ENCODE assay signal across 8 mouse cellular contexts in the genomic region with DNA sequence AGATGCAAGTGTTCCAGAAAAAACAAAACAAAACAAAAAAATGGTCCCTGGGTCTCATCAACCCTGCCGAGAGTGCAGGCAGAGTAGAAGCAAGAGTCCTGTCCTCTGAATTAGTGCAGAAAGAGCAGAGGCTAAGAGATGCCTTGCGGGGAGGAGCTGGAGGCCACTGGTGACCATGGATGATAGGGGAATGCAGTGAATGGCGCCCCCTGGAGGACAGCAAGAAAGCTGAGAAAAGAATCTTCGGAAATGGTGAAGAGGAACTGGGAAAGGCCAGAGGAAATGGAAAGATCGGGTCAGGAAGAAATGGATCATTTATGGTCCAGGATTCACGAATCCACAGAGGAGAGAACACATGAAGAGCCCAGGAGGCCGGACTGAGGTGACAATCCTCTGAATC.
DNase-seq lines count a peak whose midpoint lies in the region; ATAC-seq and TF ChIP-seq lines count a peak whose summit lies in the region.

No protein-coding gene starts in this region.

- no peaks in the 10 kb centered on the region; the same call in 1 of the 2 replicates for H3K27me3 ChIP-seq in E14TG2a.4 (ENCODE audit: insufficient read depth, low read length)
- no peaks in the 10 kb centered on the region; the same call in 1 of the 2 replicates for H3K27me3 ChIP-seq in heart, embryonic 13.5 days (replicated peaks)
- no peaks in the 10 kb centered on the region for H3K27me3 ChIP-seq in liver, embryonic 15.5 days

- H3K27ac ChIP-seq in heart, embryonic 13.5 days (replicated peaks): no peak overlapping the region
- H3K27ac ChIP-seq in liver, embryonic 15.5 days (replicated peaks): no peak overlapping the region

- H3K4me3 ChIP-seq in E14TG2a.4 (replicated peaks; ENCODE audit: low read length): peak overlapping the region; percentile 6; the same call in 1 of the 2 replicates
- peak overlapping the region; percentile 18; the same call in 1 of the 2 replicates for H3K4me3 ChIP-seq in heart, embryonic 13.5 days
- H3K4me3 ChIP-seq in liver, embryonic 15.5 days (replicated peaks): no peak overlapping the region

- no peaks in the 10 kb centered on the region for H3K36me3 ChIP-seq in E14TG2a.4 (ENCODE audit: insufficient read depth, low read length)
- H3K36me3 ChIP-seq in heart, embryonic 13.5 days: no peaks in the 10 kb centered on the region
- H3K36me3 ChIP-seq in liver, embryonic 15.5 days (replicated peaks): no peaks in the 10 kb centered on the region

- no peak for ATAC-seq in heart, embryonic 13.5 days (ENCODE audit: extremely low read depth, insufficient number of reproducible peaks, low FRiP score, low TSS enrichment)
- ATAC-seq in liver, embryonic 15.5 days (ENCODE audit: insufficient read depth): no peak

- H3K4me2 ChIP-seq in heart, embryonic 13.5 days: peak overlapping the region; percentile 46
- peak overlapping the region; percentile 32; the same call in 1 of the 2 replicates for H3K4me2 ChIP-seq in liver, embryonic 15.5 days

- peak overlapping the region; percentile 28; the same call in 1 of the 2 replicates for H3K9ac ChIP-seq in heart, embryonic 13.5 days
- no peak overlapping the region for H3K9ac ChIP-seq in liver, embryonic 15.5 days

- 38% methylated on average over 7 of the region's 7 CpGs for WGBS in heart, embryonic 13.5 days
- WGBS in liver, embryonic 15.5 days (ENCODE audit: insufficient replicate concordance): 14% methylated on average over 7 of the region's 7 CpGs

- TF ChIP-seq CTCF in E14TG2a.4 (conservative IDR thresholded peaks at IDR 0.05; ENCODE audit: low read length): peak; percentile 60

- peaks cover 3% of the 10 kb centered on the region; the same call in 1 of the 2 replicates for H3K4me1 ChIP-seq in E14TG2a.4 (replicated peaks; ENCODE audit: low read depth, low read length)
- H3K4me1 ChIP-seq in heart, embryonic 13.5 days: peaks cover 16% of the 10 kb centered on the region
- no peaks in the 10 kb centered on the region; the same call in 1 of the 2 replicates for H3K4me1 ChIP-seq in liver, embryonic 15.5 days (replicated peaks)

- H3K9me3 ChIP-seq in E14TG2a.4 (ENCODE audit: low read length): peaks cover 6% of the 10 kb centered on the region; the same call in 1 of the 2 replicates
- H3K9me3 ChIP-seq in heart, embryonic 13.5 days: no peaks in the 10 kb centered on the region
- H3K9me3 ChIP-seq in liver, embryonic 15.5 days (replicated peaks): no peaks in the 10 kb centered on the region

- DNase-seq in adrenal gland, postnatal 25 days: peak; percentile 84
- DNase-seq in embryo, embryonic 9.5 days (ENCODE audit: extremely low spot score): peak; percentile 49
- DNase-seq in kidney, postnatal 25 days: peak; percentile 81 to 86
- peak; percentile 37 for DNase-seq in retina, adult 2 months (ENCODE audit: low read depth, low spot score)
- peak; percentile 23 for DNase-seq in urinary bladder, postnatal 10 days (ENCODE audit: low spot score)

Comparison
In these comparisons a context has a peak if more than half of its experiments do, and no peak if none do; other contexts are left out.
1. DNase-seq: peak in every context shown above with its lines; median percentile 84 in adrenal gland, postnatal 25 days; 84 in kidney, postnatal 25 days; 49 in embryo, embryonic 9.5 days; 37 in retina, adult 2 months; 23 in urinary bladder, postnatal 10 days.